Mouse (Mus musculus) intestine, postnatal 0 days (tissue): Measurements from ENCODE around the gene Apobr. TPM values are rescaled to one million over a fixed set of nuclear protein-coding genes. Genes with fewer than 3 reads are reported as not detected.

Experiments
- ATAC-seq: fragments of 200-750 bp; cut with Nextera tagmentation; 2 replicates; pipeline ENCODE4 v1.8.0; 2017; ENCODE audit warnings: mild to moderate bottlenecking, moderate TSS enrichment, moderate library complexity
- H3K27ac ChIP-seq: fragments of 300-500 bp; sonication (generic); 2 replicates; pipeline ENCODE4 v1.5.1; 2014; ENCODE audit warnings: mild to moderate bottlenecking, low read depth, low read length, moderate library complexity
- H3K27me3 ChIP-seq: fragments of 300-500 bp; sonication (generic); replicated peaks from 2 replicates; pipeline ENCODE4 v1.6.1; 2014; ENCODE audit warnings: low read length, mixed read lengths; ENCODE audit not compliant: control insufficient read depth, insufficient read depth
- H3K36me3 ChIP-seq: fragments of 300-500 bp; sonication (generic); 2 replicates; pipeline ENCODE4 v1.6.1; 2014; ENCODE audit warnings: mild to moderate bottlenecking, moderate library complexity; ENCODE audit not compliant: control insufficient read depth, insufficient read depth
- H3K4me1 ChIP-seq: fragments of 300-500 bp; sonication (generic); replicated peaks from 2 replicates; pipeline ENCODE4 v1.6.1; 2014; ENCODE audit warnings: antibody characterized with exemption, low read length, mixed read lengths; ENCODE audit not compliant: control insufficient read depth, insufficient read depth
- H3K4me2 ChIP-seq: fragments of 300-500 bp; sonication (generic); replicated peaks from 2 replicates; pipeline ENCODE4 v1.6.1; 2014; ENCODE audit warnings: low read depth, mild to moderate bottlenecking, moderate library complexity
- H3K4me3 ChIP-seq: fragments of 300-500 bp; sonication (generic); 2 replicates; pipeline ENCODE4 v1.5.1; 2014; ENCODE audit warnings: low read depth, low read length
- H3K9ac ChIP-seq: fragments of 300-500 bp; sonication (generic); 2 replicates; pipeline ENCODE4 v1.6.1; 2014; ENCODE audit warnings: mild to moderate bottlenecking, low read depth, low read length
- H3K9me3 ChIP-seq: fragments of 300-500 bp; sonication (generic); 2 replicates; pipeline ENCODE4 v1.6.1; 2016; ENCODE audit warnings: mixed run types; ENCODE audit not compliant: control insufficient read depth
- CTCF ChIP-seq: sonication (generic); IDR thresholded peaks from 2 replicates; pipeline ENCODE4 v1.5.1; 2016; ENCODE audit warnings: low read depth, mild to moderate bottlenecking, control low read depth, antibody characterized with exemption, moderate library complexity
- WGBS: fragments of 180-500 bp; shearing (Covaris S2); extraction: QIAGEN DNeasy Blood & Tissue Kit; methylation state at CpG from one replicate; pipeline ENCODE4 v1.1.7; 2014; 5-methylcytosine and 5-hydroxymethylcytosine counted together
- polyA plus RNA-seq: library from polyadenylated mRNA; unstranded; fragments of >200 nt; fragmentation: Nextera tagmentation; extraction: Ambion mirVana; gene quantifications from 2 replicates; pipeline ENCODE4 v1.2.1, GENCODE M21; 2015

Apobr gene
- polyA plus RNA-seq, 1 experiment from 2014 or later, result 0.57 TPM

DNA sequence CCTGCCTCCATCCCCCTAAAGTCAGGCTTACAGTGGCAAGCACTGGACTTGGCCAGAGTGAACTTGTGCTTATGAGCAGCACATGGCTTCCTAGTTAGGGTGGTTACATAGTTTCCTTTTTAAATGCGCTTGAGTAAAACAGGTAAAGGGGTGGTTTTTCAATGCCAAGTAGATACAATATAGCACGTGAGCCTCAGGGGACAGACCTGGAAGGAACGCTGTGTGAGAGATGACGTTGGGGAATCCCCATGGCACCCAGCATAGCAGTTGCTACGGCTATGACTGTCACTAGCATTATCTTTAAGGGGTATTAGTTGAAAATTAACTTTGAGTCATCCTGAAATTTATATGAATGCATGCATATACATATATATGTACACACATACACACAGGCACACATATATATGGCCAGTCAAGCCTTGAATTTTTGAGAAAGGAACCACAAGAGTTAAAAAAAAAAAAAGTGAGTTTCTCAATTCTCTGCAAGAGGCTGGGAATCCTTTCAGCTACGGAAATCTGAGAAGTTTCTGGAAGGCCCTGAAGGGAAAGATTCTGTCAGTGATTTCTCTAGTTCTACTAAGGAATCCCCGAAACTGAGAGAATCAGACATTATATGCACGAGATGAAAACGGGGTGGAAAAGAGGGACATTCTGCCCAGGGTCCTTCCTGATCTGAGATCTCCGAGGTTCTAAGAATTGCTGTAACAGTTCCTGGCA, 35.0 kb downstream of the Apobr start:
- Histone ChIP-seq H3K4me2 (no peak overlapping the region), H3K4me3 (no peak overlapping the region), H3K27ac (no peak overlapping the region), H3K36me3 (no peaks in the 10 kb centered on the region), H3K9me3 (no peaks in the 10 kb centered on the region), H3K4me1 (no peaks in the 10 kb centered on the region), H3K9ac (no peak overlapping the region), H3K27me3 (no peaks in the 10 kb centered on the region)
- no peak for TF ChIP-seq CTCF
- WGBS, result 59% methylated on average over 10 of the region's 10 CpGs
- ATAC-seq, result no peak

DNA sequence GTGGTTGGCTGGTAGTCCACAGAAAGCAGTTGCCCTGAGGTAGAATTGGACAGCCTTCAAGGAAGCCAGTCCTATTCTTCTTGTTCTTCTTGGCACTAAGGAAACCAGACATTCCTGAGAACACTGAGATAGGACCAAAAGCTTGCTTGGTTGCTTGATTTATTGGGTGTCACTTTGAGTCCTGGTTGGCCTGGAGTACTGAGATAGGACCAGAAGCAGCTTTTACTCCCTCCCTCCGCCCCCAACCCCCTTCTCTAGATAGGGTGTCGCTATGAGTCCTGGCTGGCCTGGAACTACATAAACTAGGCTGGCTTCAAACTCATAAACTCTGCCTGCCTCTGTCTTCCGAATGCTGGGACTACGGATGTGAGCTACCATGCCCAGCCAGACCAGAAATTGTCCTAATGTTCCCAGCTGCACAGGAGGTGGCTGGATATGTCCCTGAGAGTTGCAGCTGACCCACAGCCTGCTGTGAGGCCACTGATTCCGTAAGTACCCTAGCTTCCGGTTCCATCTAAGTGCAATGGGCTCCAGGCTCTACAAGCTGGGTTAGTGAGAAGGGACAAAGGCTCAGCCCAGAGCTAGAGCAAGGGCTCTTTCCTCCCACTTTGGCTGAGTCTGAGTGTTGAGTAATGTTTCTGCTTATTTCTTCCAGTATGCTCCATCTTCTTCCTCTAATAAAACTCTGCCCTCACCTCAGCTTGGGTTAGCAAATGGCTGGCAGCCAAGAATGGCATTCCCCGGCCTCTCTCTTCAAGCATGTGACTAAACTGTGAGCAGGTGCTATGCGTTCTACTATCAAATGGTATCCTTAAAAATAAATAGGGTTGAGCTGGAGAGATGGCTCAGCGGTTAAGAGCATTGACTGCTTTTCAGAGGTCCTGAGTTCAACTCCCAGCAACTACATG, 37.0 kb downstream of the Apobr start:
- WGBS, result 69% methylated on average over 9 of the region's 9 CpGs

GRCm38 (mm10) chr7:126623381-126623780, 38.6 kb downstream of the Apobr start:
- no peak overlapping the region for H3K9ac ChIP-seq
- no peak overlapping the region for H3K4me3 ChIP-seq
- no peaks in the 10 kb centered on the region for H3K36me3 ChIP-seq
- H3K27ac ChIP-seq, result no peak overlapping the region
- no peaks in the 10 kb centered on the region for H3K9me3 ChIP-seq
- no peaks in the 10 kb centered on the region for H3K27me3 ChIP-seq
- ATAC-seq, result no peak
- no peak overlapping the region for H3K4me2 ChIP-seq
- 62% methylated on average over 1 of the region's 1 CpGs for WGBS
- TF ChIP-seq CTCF, result no peak
- no peaks in the 10 kb centered on the region; the same call in 1 of the 2 replicates for H3K4me1 ChIP-seq

More for the DNA sequence above, 37.0 kb downstream of the Apobr start:
- ATAC-seq, result no peak
- Histone ChIP-seq H3K36me3 (no peaks in the 10 kb centered on the region), H3K9ac (no peak overlapping the region), H3K9me3 (no peaks in the 10 kb centered on the region), H3K4me3 (no peak overlapping the region), H3K4me2 (no peak overlapping the region), H3K27me3 (no peaks in the 10 kb centered on the region), H3K27ac (no peak overlapping the region), H3K4me1 (no peaks in the 10 kb centered on the region; the same call in 1 of the 2 replicates)
- no peak for TF ChIP-seq CTCF

DNA sequence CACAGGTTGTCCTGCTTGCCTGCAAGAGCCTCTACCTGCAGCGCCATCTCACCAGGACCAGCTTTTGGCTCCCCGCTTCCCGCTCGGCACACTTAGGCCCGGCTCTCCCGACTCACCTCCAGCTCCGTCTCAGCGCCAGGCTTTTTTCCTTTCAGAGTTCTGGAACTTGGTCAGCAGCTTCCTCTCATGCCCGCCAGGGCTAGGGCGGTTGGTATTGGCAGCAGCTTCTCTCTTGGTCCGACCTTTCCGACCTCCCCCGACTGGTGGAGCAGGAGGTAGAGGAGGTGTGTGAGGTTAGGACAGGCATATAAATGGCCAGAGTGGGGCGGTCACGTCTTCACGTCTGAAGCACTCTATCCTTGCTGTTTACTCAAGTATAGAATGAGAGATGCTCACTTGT, 40.0 kb downstream of the Apobr start:
- Histone ChIP-seq H3K4me1 (no peaks in the 10 kb centered on the region; the same call in 1 of the 2 replicates), H3K4me3 (no peak overlapping the region), H3K4me2 (peak overlapping the region; percentile 32), H3K9ac (no peak overlapping the region), H3K9me3 (no peaks in the 10 kb centered on the region), H3K36me3 (no peaks in the 10 kb centered on the region), H3K27me3 (no peaks in the 10 kb centered on the region), H3K27ac (no peak overlapping the region)
- TF ChIP-seq CTCF, result no peak
- WGBS, result 72% methylated on average over 16 of the region's 16 CpGs
- no peak for ATAC-seq

GRCm38 (mm10) chr7:126625369-126625768, 40.6 kb downstream of the Apobr start:
- H3K27ac ChIP-seq, result no peak overlapping the region
- WGBS, result 22% methylated on average over 6 of the region's 6 CpGs
- H3K36me3 ChIP-seq, result no peaks in the 10 kb centered on the region
- ATAC-seq, result peak; percentile 55
- no peaks in the 10 kb centered on the region; the same call in 1 of the 2 replicates for H3K4me1 ChIP-seq
- no peaks in the 10 kb centered on the region for H3K27me3 ChIP-seq
- peak overlapping the region; percentile 32 for H3K4me2 ChIP-seq
- no peaks in the 10 kb centered on the region for H3K9me3 ChIP-seq
- H3K9ac ChIP-seq, result no peak overlapping the region
- no peak for TF ChIP-seq CTCF
- H3K4me3 ChIP-seq, result no peak overlapping the region
